Mouse (Mus musculus) midbrain, embryonic 14.5 days (tissue): ENCODE data around the gene Gm10428. TPM values are rescaled to one million over a fixed set of nuclear protein-coding genes. Genes with fewer than 3 reads are reported as not detected.

Source experiments
- ATAC-seq: fragments of 200-750 bp; cut with Nextera tagmentation; 2 replicates; pipeline ENCODE4 v1.8.0; 2017; ENCODE audit warnings: moderate number of reproducible peaks, moderate library complexity; ENCODE audit not compliant: low FRiP score, low TSS enrichment
- DNase-seq: peaks from one replicate; pipeline ENCODE4 v3.0.0-alpha.2; 2015
- H3K27ac ChIP-seq: fragments of 300-500 bp; sonication (generic); replicated peaks from 2 replicates; pipeline ENCODE4 v1.5.1; 2014; ENCODE audit warnings: mild to moderate bottlenecking, low read depth, low read length, moderate library complexity
- H3K27me3 ChIP-seq: fragments of 300-500 bp; sonication (generic); 2 replicates; pipeline ENCODE4 v1.6.1; 2014; ENCODE audit warnings: low read length, control low read depth, mixed read lengths; ENCODE audit not compliant: control insufficient read depth, insufficient read depth
- H3K36me3 ChIP-seq: fragments of 300-500 bp; sonication (generic); 2 replicates; pipeline ENCODE4 v1.6.1; 2014; ENCODE audit warnings: low read length, control low read depth; ENCODE audit not compliant: control insufficient read depth, insufficient read depth
- H3K4me1 ChIP-seq: fragments of 300-500 bp; sonication (generic); 2 replicates; pipeline ENCODE4 v1.6.1; 2014; ENCODE audit warnings: mild to moderate bottlenecking, antibody characterized with exemption, low read length, control low read depth; ENCODE audit not compliant: control insufficient read depth, insufficient read depth
- H3K4me2 ChIP-seq: fragments of 300-500 bp; sonication (generic); 2 replicates; pipeline ENCODE4 v1.6.1; 2014; ENCODE audit warnings: mild to moderate bottlenecking, low read length, moderate library complexity
- H3K4me3 ChIP-seq: fragments of 300-500 bp; sonication (generic); replicated peaks from 2 replicates; pipeline ENCODE4 v1.5.1; 2014; ENCODE audit warnings: low read depth, low read length
- H3K9ac ChIP-seq: fragments of 300-500 bp; sonication (generic); replicated peaks from 2 replicates; pipeline ENCODE4 v1.6.1; 2014; ENCODE audit warnings: mild to moderate bottlenecking, low read length, moderate library complexity
- H3K9me3 ChIP-seq: fragments of 300-500 bp; sonication (generic); 2 replicates; pipeline ENCODE4 v1.6.1; 2016; ENCODE audit warnings: low read length, control low read depth, mixed read lengths; ENCODE audit not compliant: control insufficient read depth
- WGBS: fragments of 180-500 bp; shearing (Covaris S2); extraction: QIAGEN DNeasy Blood & Tissue Kit; methylation state at CpG from one replicate; pipeline ENCODE4 v1.1.7; 2014; 5-methylcytosine and 5-hydroxymethylcytosine counted together
- polyA plus RNA-seq: library from polyadenylated mRNA; unstranded; fragments of >200 nt; fragmentation: Nextera tagmentation; extraction: Ambion mirVana; gene quantifications from 2 replicates; pipeline ENCODE4 v1.2.1, GENCODE M21; 2014

Gm10428 gene
- polyA plus RNA-seq = not detected in 2 replicates

DNA sequence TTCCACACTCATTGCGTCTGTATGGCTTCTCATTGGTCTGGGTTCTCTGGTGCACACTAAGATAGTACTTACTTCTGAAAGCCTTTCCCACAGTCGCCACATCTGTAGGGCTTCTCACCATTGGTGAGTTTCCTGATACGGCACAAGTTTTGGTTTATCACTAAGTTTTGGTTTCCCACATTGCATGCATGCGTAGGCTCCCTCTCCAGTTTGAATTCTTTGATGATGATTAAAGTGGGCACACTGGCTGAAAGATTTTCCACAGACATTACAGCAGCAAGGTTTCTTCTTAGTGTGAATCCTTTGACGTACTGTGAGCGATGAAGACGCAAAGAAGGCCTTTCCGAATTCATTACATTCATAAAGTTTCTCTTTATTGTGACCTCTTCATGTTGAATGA lies at the start of gene Gm10428:
Gene Gm10428, plus strand, starts transcription at position 321 of the 400 bp plus-strand sequence.
- no peaks in the 10 kb centered on the region for H3K36me3 ChIP-seq
- H3K4me2 ChIP-seq = no peak within 1 kb of the TSS
- no peaks in the 10 kb centered on the region for H3K9me3 ChIP-seq
- no peak within 1 kb of the TSS for H3K9ac ChIP-seq
- WGBS = 89% methylated on average over 8 of the region's 8 CpGs
- H3K4me1 ChIP-seq = no peaks in the 10 kb centered on the region
- DNase-seq (no peak), ATAC-seq (no peak)
- no peak within 1 kb of the TSS for H3K27ac ChIP-seq
- no peak within 1 kb of the TSS for H3K4me3 ChIP-seq
- H3K27me3 ChIP-seq = no peaks in the 10 kb centered on the region

DNA sequence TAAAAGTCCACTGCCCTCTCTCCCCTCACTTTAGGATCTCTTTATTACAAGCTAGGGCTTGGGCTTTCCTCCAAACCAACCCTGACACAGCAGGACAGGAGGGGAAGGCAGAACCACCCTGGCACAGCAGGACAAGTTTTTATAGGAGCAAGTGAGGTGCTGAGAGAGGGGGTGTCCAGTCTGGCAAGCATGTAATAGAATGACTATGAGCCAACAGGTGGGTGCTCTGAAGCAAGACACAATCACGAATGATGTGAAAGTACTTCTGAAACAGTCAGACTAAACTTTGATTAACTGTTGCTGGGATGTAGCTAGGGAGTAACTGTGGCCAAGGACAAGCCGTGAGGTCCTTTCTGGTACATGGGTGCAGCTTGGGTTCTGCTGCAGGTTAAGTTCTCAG lies 46.8 kb upstream of the Gm10428 start:
- Histone ChIP-seq H3K9ac (no peak overlapping the region), H3K27me3 (no peaks in the 10 kb centered on the region), H3K4me3 (no peak overlapping the region), H3K27ac (no peak overlapping the region), H3K36me3 (peaks cover 27% of the 10 kb centered on the region), H3K4me1 (no peaks in the 10 kb centered on the region), H3K4me2 (no peak overlapping the region), H3K9me3 (no peaks in the 10 kb centered on the region)
- DNase-seq (no peak), ATAC-seq (no peak)
- WGBS = 93% methylated on average over 2 of the region's 2 CpGs

DNA sequence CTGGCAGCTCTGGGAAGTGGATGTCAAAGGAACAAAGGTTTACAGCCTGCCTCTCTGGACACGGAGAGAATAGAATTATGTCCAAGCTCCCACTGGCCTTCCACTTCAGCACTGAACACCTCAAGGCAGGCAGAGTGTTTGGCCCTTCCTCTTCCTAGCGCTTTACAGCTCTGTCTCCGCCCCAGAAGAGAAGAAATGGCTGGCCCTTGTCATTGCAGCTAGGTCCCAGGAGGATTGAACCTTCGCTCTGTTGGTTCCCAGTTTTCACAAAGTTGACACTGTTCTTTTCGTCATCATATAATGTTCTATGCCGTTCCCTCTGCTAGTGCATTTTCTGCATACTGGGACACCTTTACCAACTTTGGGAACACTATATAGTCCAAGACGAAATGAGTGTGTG lies 44.6 kb upstream of the Gm10428 start:
- 80% methylated on average over 7 of the region's 7 CpGs for WGBS
- no peaks in the 10 kb centered on the region for H3K9me3 ChIP-seq
- H3K9ac ChIP-seq = no peak overlapping the region
- no peak for ATAC-seq
- DNase-seq = no peak
- H3K36me3 ChIP-seq = peaks cover 42% of the 10 kb centered on the region
- no peaks in the 10 kb centered on the region for H3K27me3 ChIP-seq
- H3K4me1 ChIP-seq = no peaks in the 10 kb centered on the region
- no peak overlapping the region for H3K4me3 ChIP-seq
- no peak overlapping the region for H3K27ac ChIP-seq
- H3K4me2 ChIP-seq = no peak overlapping the region

DNA sequence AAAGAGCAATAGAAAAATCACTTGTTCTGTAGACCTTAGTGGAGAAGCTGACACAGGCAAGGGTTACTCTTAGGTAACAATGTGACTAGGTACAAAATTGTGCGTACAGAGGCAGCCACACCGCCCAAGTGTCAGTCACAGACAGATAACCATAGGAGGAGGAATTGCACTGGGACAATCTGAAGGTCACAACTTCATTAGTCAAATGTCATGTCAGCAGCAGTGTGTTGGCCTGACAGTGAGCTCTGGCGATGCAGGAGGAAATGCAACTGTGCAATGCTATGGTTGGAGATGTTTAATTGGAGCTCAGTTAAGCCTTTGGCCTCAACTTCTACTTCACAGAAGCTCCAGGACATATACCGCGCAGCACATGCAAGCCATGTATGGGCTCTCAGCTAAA lies 42.2 kb upstream of the Gm10428 start:
- DNase-seq (no peak), ATAC-seq (no peak)
- no peaks in the 10 kb centered on the region for H3K4me1 ChIP-seq
- peaks cover 62% of the 10 kb centered on the region for H3K36me3 ChIP-seq
- H3K27ac ChIP-seq = no peak overlapping the region
- no peaks in the 10 kb centered on the region for H3K9me3 ChIP-seq
- H3K27me3 ChIP-seq = no peaks in the 10 kb centered on the region
- no peak overlapping the region for H3K4me3 ChIP-seq
- WGBS = 88% methylated on average over 5 of the region's 5 CpGs
- H3K4me2 ChIP-seq = no peak overlapping the region
- H3K9ac ChIP-seq = no peak overlapping the region

- peaks cover 50% of the 10 kb centered on the region for H3K36me3 ChIP-seq
- H3K27ac ChIP-seq = no peak overlapping the region
- ATAC-seq = no peak
- no peak overlapping the region for H3K4me2 ChIP-seq
- peaks cover 13% of the 10 kb centered on the region for H3K4me1 ChIP-seq
- no peaks in the 10 kb centered on the region for H3K9me3 ChIP-seq
- no peaks in the 10 kb centered on the region for H3K27me3 ChIP-seq
- DNase-seq = no peak
- WGBS = 96% methylated on average over 8 of the region's 8 CpGs
- no peak overlapping the region for H3K4me3 ChIP-seq
- H3K9ac ChIP-seq = no peak overlapping the region
These were observed 24.6 kb upstream of the Gm10428 start for GRCm38 (mm10) chr11:62728276-62728675.

- under 1% methylated on average over 48 of the region's 48 CpGs for WGBS
- Histone ChIP-seq H3K27me3 (no peaks in the 10 kb centered on the region), H3K9me3 (no peaks in the 10 kb centered on the region)
These were observed 21.4 kb upstream of the Gm10428 start, which contains the start of gene Zfp287 for GRCm38 (mm10) chr11:62731311-62732021. TSS of gene Zfp287 (minus strand) at chr11:62731905.

GRCm38 (mm10) chr11:62732022-62732387 lies 20.9 kb upstream of the Gm10428 start:
- Histone ChIP-seq H3K4me1 (peaks cover 13% of the 10 kb centered on the region), H3K36me3 (peaks cover 18% of the 10 kb centered on the region), H3K4me3 (peak overlapping the region; percentile 90), H3K9me3 (no peaks in the 10 kb centered on the region), H3K27me3 (no peaks in the 10 kb centered on the region), H3K27ac (peak overlapping the region; percentile 97), H3K9ac (no peak overlapping the region; the same call in 1 of the 2 replicates), H3K4me2 (peak overlapping the region; percentile 70)
- ATAC-seq (peak; percentile 29; the same call in 1 of the 2 replicates), DNase-seq (no peak)
- 4% methylated on average over 5 of the region's 5 CpGs for WGBS

More at GRCm38 (mm10) chr11:62731311-62732021, 21.4 kb upstream of the Gm10428 start, which contains the start of gene Zfp287:
- Histone ChIP-seq H3K4me1 (peaks cover 13% of the 10 kb centered on the region), H3K9ac (peak within 1 kb of the TSS; percentile 88), H3K4me2 (peak within 1 kb of the TSS; percentile 70), H3K4me3 (peak within 1 kb of the TSS; percentile 90), H3K27ac (peak within 1 kb of the TSS; percentile 97), H3K36me3 (peaks cover 19% of the 10 kb centered on the region)
- DNase-seq = peak; percentile 98
- peak; percentile 98 for ATAC-seq

GRCm38 (mm10) chr11:62732665-62733064 lies 20.2 kb upstream of the Gm10428 start:
- Histone ChIP-seq H3K27me3 (no peaks in the 10 kb centered on the region), H3K27ac (no peak overlapping the region), H3K4me3 (no peak overlapping the region), H3K9me3 (no peaks in the 10 kb centered on the region), H3K36me3 (peaks cover 12% of the 10 kb centered on the region), H3K4me1 (peaks cover 13% of the 10 kb centered on the region), H3K4me2 (no peak overlapping the region), H3K9ac (no peak overlapping the region)
- WGBS = 91% methylated on average over 3 of the region's 3 CpGs
- no peak for DNase-seq
- ATAC-seq = no peak

- no peaks in the 10 kb centered on the region for H3K9me3 ChIP-seq
- WGBS = 89% methylated on average over 2 of the region's 2 CpGs
- no peak overlapping the region for H3K4me2 ChIP-seq
- H3K27me3 ChIP-seq = no peaks in the 10 kb centered on the region
- no peak overlapping the region for H3K9ac ChIP-seq
- H3K4me1 ChIP-seq = no peaks in the 10 kb centered on the region
- no peak for DNase-seq
- H3K36me3 ChIP-seq = no peaks in the 10 kb centered on the region
- H3K27ac ChIP-seq = no peak overlapping the region
- H3K4me3 ChIP-seq = no peak overlapping the region
- no peak for ATAC-seq
These were observed 11.7 kb upstream of the Gm10428 start for GRCm38 (mm10) chr11:62741186-62741585.
